Mouse (Mus musculus): ENCODE measurements around the gene Ripk1. TPM values are rescaled to one million over a fixed set of nuclear protein-coding genes. Genes with fewer than 3 reads are reported as not detected.
A peak's percentile ranks its signal among the peaks of the same experiment; 100 is the strongest.
"Not testable (repeated sequence)": the region's sequence is repeated elsewhere in the genome, so short reads cannot be mapped to it uniquely, and the experiment has no call there.

Ripk1 gene
- polyA plus RNA-seq, 1 experiment = 4.5 TPM

- DNase-seq (ENCODE audit: low read depth) = no peak
- TF ChIP-seq CTCF (IDR thresholded peaks at IDR 0.05; ENCODE audit: borderline replicate concordance, extremely low read depth, insufficient read depth, insufficient read length) (no peak), POLR2A (IDR thresholded peaks at IDR 0.05; ENCODE audit: borderline replicate concordance, extremely low read depth, insufficient read depth, insufficient read length, poor library complexity, severe bottlenecking) (no peak)
Observed at GRCm38 (mm10) chr13:34057252-34057651, 55.1 kb downstream of the Ripk1 start.

- no peak for DNase-seq (ENCODE audit: low read depth)
- TF ChIP-seq POLR2A (IDR thresholded peaks at IDR 0.05; ENCODE audit: borderline replicate concordance, extremely low read depth, insufficient read depth, insufficient read length, poor library complexity, severe bottlenecking) (no peak), CTCF (IDR thresholded peaks at IDR 0.05; ENCODE audit: borderline replicate concordance, extremely low read depth, insufficient read depth, insufficient read length) (no peak)
Observed at GRCm38 (mm10) chr13:34060061-34060460, 57.9 kb downstream of the Ripk1 start.

- no peak for DNase-seq (ENCODE audit: low read depth)
- no peak for TF ChIP-seq POLR2A (IDR thresholded peaks at IDR 0.05; ENCODE audit: borderline replicate concordance, extremely low read depth, insufficient read depth, insufficient read length, poor library complexity, severe bottlenecking)
- no peak for TF ChIP-seq CTCF (IDR thresholded peaks at IDR 0.05; ENCODE audit: borderline replicate concordance, extremely low read depth, insufficient read depth, insufficient read length)
Observed at GRCm38 (mm10) chr13:34062466-34062865, 60.3 kb downstream of the Ripk1 start.

GRCm38 (mm10) chr13:34066351-34066750 is 64.2 kb downstream of the Ripk1 start:
- no peak for TF ChIP-seq POLR2A (IDR thresholded peaks at IDR 0.05; ENCODE audit: borderline replicate concordance, extremely low read depth, insufficient read depth, insufficient read length, poor library complexity, severe bottlenecking)
- TF ChIP-seq CTCF (IDR thresholded peaks at IDR 0.05; ENCODE audit: borderline replicate concordance, extremely low read depth, insufficient read depth, insufficient read length) = no peak
- no peak for DNase-seq (ENCODE audit: low read depth)

GRCm38 (mm10) chr13:34070296-34070695 is 68.1 kb downstream of the Ripk1 start:
- DNase-seq (ENCODE audit: low read depth) = no peak
- no peak for TF ChIP-seq CTCF (IDR thresholded peaks at IDR 0.05; ENCODE audit: borderline replicate concordance, extremely low read depth, insufficient read depth, insufficient read length)
- TF ChIP-seq POLR2A (IDR thresholded peaks at IDR 0.05; ENCODE audit: borderline replicate concordance, extremely low read depth, insufficient read depth, insufficient read length, poor library complexity, severe bottlenecking) = no peak

- TF ChIP-seq POLR2A (IDR thresholded peaks at IDR 0.05; ENCODE audit: borderline replicate concordance, extremely low read depth, insufficient read depth, insufficient read length, poor library complexity, severe bottlenecking) = no peak
- no peak for TF ChIP-seq CTCF (IDR thresholded peaks at IDR 0.05; ENCODE audit: borderline replicate concordance, extremely low read depth, insufficient read depth, insufficient read length)
- no peak for DNase-seq (ENCODE audit: low read depth)
Observed at GRCm38 (mm10) chr13:34071836-34072235, 69.7 kb downstream of the Ripk1 start.

- TF ChIP-seq CTCF (IDR thresholded peaks at IDR 0.05; ENCODE audit: borderline replicate concordance, extremely low read depth, insufficient read depth, insufficient read length) (no peak), POLR2A (IDR thresholded peaks at IDR 0.05; ENCODE audit: borderline replicate concordance, extremely low read depth, insufficient read depth, insufficient read length, poor library complexity, severe bottlenecking) (no peak)
- DNase-seq (ENCODE audit: low read depth) = peak; percentile 31
Observed at GRCm38 (mm10) chr13:34072847-34073246, 70.7 kb downstream of the Ripk1 start.

GRCm38 (mm10) chr13:34074441-34074840 is 72.3 kb downstream of the Ripk1 start:
- DNase-seq (ENCODE audit: low read depth) = not testable (repeated sequence)

- DNase-seq (ENCODE audit: low read depth) = not testable (repeated sequence)
Observed at GRCm38 (mm10) chr13:34075893-34076292, 73.7 kb downstream of the Ripk1 start.

GRCm38 (mm10) chr13:34076561-34077491 is 74.7 kb downstream of the Ripk1 start:
- peak; percentile 79 for DNase-seq (ENCODE audit: low read depth)
- TF ChIP-seq CTCF (IDR thresholded peaks at IDR 0.05; ENCODE audit: borderline replicate concordance, extremely low read depth, insufficient read depth, insufficient read length) (no peak), POLR2A (IDR thresholded peaks at IDR 0.05; ENCODE audit: borderline replicate concordance, extremely low read depth, insufficient read depth, insufficient read length, poor library complexity, severe bottlenecking) (0 out of 2 replicates have a peak, but pooled peaks have one; percentile 11)

- DNase-seq (ENCODE audit: low read depth) = peak; percentile 94
- TF ChIP-seq CTCF (IDR thresholded peaks at IDR 0.05; ENCODE audit: borderline replicate concordance, extremely low read depth, insufficient read depth, insufficient read length) (peak; percentile 26; the same call in 1 of the 2 replicates), POLR2A (IDR thresholded peaks at IDR 0.05; ENCODE audit: borderline replicate concordance, extremely low read depth, insufficient read depth, insufficient read length, poor library complexity, severe bottlenecking) (peak; percentile 81)
Observed at GRCm38 (mm10) chr13:34077492-34078271, 75.5 kb downstream of the Ripk1 start, which contains the start of gene Tubb2a. Gene Tubb2a (minus strand): TSS chr13:34078007.

All from brain, embryonic 14.5 days (tissue).